Mouse (Mus musculus): ENCODE results near the gene Spg21. TPM values are rescaled to one million over a fixed set of nuclear protein-coding genes. Genes with fewer than 3 reads are reported as not detected.

Gene Spg21
- polyA plus RNA-seq, 2 experiments, result 6.9 to 28.0 TPM

DNA sequence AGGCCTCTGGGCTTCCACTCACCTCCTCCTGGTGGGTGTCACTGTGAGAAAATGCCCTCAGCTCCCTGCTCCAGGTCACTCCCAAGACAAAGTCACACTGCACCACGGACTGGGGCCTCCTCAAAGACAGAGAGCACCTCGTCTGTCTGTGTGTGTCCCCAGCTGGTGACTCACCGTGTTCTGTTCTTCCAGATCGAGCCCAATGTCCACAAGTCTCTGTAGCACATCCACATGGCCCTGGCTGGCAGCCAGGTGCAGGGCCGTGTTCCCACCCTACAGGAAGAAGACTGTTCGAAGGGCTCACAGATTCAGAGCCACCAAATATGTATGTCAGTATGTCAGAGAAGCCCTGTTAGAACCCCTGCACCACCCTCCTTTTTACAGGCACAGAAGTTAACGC is 47.7 kb downstream of the Spg21 start:
- H3K4me2 ChIP-seq (ENCODE audit: low read depth), result no peak overlapping the region
- H3K27ac ChIP-seq, result no peak overlapping the region
- WGBS (ENCODE audit: insufficient replicate concordance), result 52% methylated on average over 7 of the region's 7 CpGs
- H3K4me1 ChIP-seq (replicated peaks; ENCODE audit: control insufficient read depth in 2 of 2, insufficient read depth in 2 of 2, low read length in 1 of 2), result no peaks in the 10 kb centered on the region
- no peaks in the 10 kb centered on the region for H3K27me3 ChIP-seq (ENCODE audit: control insufficient read depth, insufficient read depth, low read length)
- H3K9ac ChIP-seq (replicated peaks), result no peak overlapping the region
- H3K36me3 ChIP-seq (replicated peaks; ENCODE audit: control insufficient read depth, insufficient read depth, low read depth), result no peaks in the 10 kb centered on the region
- H3K9me3 ChIP-seq (ENCODE audit: control insufficient read depth, low read length), result no peaks in the 10 kb centered on the region
- H3K4me3 ChIP-seq (ENCODE audit: insufficient read depth in 1 of 2, low read depth in 2 of 2, low read length in 2 of 2), result no peak overlapping the region
- no peak for TF ChIP-seq CTCF (IDR thresholded peaks at IDR 0.05; ENCODE audit: low read depth)
- no peak for TF ChIP-seq EP300 (IDR thresholded peaks at IDR 0.05; ENCODE audit: low read depth)
- ATAC-seq (ENCODE audit: insufficient read depth) (no peak), DNase-seq (ENCODE audit: low read depth in 3 of 3, low spot score in 3 of 3) (no peak)

DNA sequence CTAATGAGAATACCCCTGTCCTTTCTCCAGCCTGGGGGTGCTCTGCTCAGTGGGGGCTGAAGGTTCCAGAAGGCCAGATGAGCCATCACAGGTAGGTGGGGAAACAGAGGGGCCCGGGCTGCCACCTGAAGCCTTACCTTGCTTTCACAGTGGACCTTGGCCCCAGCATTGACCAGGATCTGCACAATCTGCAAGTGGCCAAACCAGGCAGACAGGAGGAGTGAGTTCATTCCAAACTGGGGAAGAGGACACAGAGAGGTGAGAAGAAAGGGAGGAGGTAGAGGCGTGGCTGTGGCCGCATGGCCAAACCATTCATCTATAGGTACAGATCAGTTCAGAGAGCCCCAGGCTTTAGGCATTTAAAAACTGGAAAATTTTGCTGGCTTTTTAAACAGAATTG is 51.8 kb downstream of the Spg21 start:
- Histone ChIP-seq H3K36me3 (replicated peaks; ENCODE audit: control insufficient read depth, insufficient read depth, low read depth) (no peaks in the 10 kb centered on the region), H3K4me1 (replicated peaks; ENCODE audit: control insufficient read depth in 2 of 2, insufficient read depth in 2 of 2, low read length in 1 of 2) (no peaks in the 10 kb centered on the region), H3K4me2 (ENCODE audit: low read depth) (no peak overlapping the region), H3K4me3 (ENCODE audit: insufficient read depth in 1 of 2, low read depth in 2 of 2, low read length in 2 of 2) (no peak overlapping the region), H3K9ac (replicated peaks) (no peak overlapping the region), H3K9me3 (ENCODE audit: control insufficient read depth, low read length) (no peaks in the 10 kb centered on the region), H3K27ac (no peak overlapping the region), H3K27me3 (ENCODE audit: control insufficient read depth, insufficient read depth, low read length) (no peaks in the 10 kb centered on the region)
- TF ChIP-seq CTCF (IDR thresholded peaks at IDR 0.05; ENCODE audit: low read depth), result no peak
- no peak for TF ChIP-seq EP300 (IDR thresholded peaks at IDR 0.05; ENCODE audit: low read depth)
- DNase-seq (ENCODE audit: low read depth in 3 of 3, low spot score in 3 of 3) (no peak), ATAC-seq (ENCODE audit: insufficient read depth) (no peak)
- 61% methylated on average over 3 of the region's 3 CpGs for WGBS (ENCODE audit: insufficient replicate concordance)

DNA sequence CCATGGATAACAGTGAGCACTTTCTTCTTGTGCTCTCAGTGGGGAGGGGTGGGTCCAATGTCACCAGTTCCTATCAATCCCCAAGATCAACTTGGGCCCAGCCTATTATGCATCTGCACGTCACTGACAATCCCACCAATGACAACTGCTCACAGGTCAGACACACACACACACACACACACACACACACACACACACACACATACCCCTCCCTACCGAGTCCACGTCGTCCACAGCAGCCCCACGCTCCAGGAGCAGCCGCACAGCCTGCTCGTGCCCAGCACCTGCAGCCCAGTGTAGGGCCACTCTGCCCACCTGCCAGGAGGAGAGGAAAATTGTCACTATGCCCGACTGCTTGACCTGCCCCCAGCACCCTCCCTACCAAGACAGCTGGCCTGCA is 53.7 kb downstream of the Spg21 start:
- Histone ChIP-seq H3K27ac (no peak overlapping the region), H3K36me3 (replicated peaks; ENCODE audit: control insufficient read depth, insufficient read depth, low read depth) (no peaks in the 10 kb centered on the region), H3K4me3 (ENCODE audit: insufficient read depth in 1 of 2, low read depth in 2 of 2, low read length in 2 of 2) (no peak overlapping the region), H3K4me2 (ENCODE audit: low read depth) (no peak overlapping the region), H3K27me3 (ENCODE audit: control insufficient read depth, insufficient read depth, low read length) (no peaks in the 10 kb centered on the region), H3K9ac (replicated peaks) (no peak overlapping the region), H3K4me1 (replicated peaks; ENCODE audit: control insufficient read depth in 2 of 2, insufficient read depth in 2 of 2, low read length in 1 of 2) (no peaks in the 10 kb centered on the region), H3K9me3 (ENCODE audit: control insufficient read depth, low read length) (no peaks in the 10 kb centered on the region)
- DNase-seq (ENCODE audit: low read depth in 3 of 3, low spot score in 3 of 3), result no peak
- TF ChIP-seq CTCF (IDR thresholded peaks at IDR 0.05; ENCODE audit: low read depth), result no peak
- no peak for TF ChIP-seq EP300 (IDR thresholded peaks at IDR 0.05; ENCODE audit: low read depth)
- ATAC-seq (ENCODE audit: insufficient read depth), result no peak
- 52% methylated on average over 8 of the region's 8 CpGs for WGBS (ENCODE audit: insufficient replicate concordance)

DNA sequence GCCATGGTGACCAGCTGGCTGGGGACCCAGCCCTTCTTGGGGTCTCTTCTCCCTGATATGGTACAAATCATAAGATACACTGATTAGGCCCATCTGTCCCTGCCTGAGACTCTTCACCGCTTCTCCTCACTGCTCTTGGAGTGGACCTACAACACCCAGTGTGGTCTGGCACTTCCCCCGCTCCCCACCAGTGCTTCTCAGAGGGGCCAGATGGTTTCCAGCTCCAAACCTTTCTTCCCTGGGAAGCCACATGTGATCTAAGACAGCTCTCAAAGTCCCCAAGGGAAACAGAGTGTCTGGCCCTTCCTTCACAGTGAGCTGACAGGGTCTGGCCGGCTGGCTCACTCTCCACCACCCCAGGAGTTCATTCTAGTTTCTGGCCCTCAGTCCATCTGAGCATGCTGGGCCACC is 54.1 kb downstream of the Spg21 start:
- Histone ChIP-seq H3K9ac (replicated peaks) (no peak overlapping the region), H3K4me3 (ENCODE audit: insufficient read depth in 1 of 2, low read depth in 2 of 2, low read length in 2 of 2) (no peak overlapping the region), H3K4me1 (replicated peaks; ENCODE audit: control insufficient read depth in 2 of 2, insufficient read depth in 2 of 2, low read length in 1 of 2) (no peaks in the 10 kb centered on the region), H3K4me2 (ENCODE audit: low read depth) (no peak overlapping the region), H3K27ac (no peak overlapping the region), H3K36me3 (replicated peaks; ENCODE audit: control insufficient read depth, insufficient read depth, low read depth) (no peaks in the 10 kb centered on the region), H3K9me3 (ENCODE audit: control insufficient read depth, low read length) (no peaks in the 10 kb centered on the region), H3K27me3 (ENCODE audit: control insufficient read depth, insufficient read depth, low read length) (no peaks in the 10 kb centered on the region)
- WGBS (ENCODE audit: insufficient replicate concordance), result 58% methylated on average over 3 of the region's 3 CpGs
- DNase-seq (ENCODE audit: low read depth in 3 of 3, low spot score in 3 of 3) (no peak), ATAC-seq (ENCODE audit: insufficient read depth) (no peak)
- TF ChIP-seq EP300 (IDR thresholded peaks at IDR 0.05; ENCODE audit: low read depth) (no peak), CTCF (IDR thresholded peaks at IDR 0.05; ENCODE audit: low read depth) (no peak)

DNA sequence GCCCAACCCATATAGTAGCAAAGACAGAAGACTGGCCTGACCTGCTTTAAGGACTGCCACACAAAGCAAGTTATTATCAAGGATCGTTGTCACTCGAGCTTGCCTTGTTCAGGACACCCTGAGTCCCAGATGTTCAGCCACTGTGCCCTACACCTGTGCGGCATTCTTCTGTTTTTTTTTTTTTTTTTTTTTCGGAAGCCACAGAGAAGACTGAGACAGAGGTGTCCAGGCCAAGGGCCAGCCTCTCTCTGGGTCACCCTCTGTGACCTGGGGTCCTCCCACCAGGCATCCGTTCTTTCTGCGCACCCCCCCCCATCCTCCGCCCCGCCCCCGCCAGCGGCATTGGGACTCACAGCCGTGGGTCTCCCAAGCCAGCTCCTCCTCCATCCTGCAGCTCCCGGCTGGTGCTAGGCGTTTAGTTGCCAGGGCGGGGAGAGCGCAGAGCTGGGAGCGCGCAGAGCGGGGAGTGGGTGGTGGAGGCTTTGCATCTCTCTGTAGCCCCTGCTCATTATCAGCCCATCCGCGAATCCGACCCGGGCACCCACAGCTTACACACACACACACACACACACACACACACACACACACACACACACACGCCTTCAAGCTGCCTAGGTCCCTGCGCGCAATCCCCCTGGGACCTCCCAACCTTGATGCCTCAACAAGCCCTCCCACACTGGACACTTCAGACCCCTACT is 59.2 kb downstream of the Spg21 start, which contains the start of gene Ankdd1a:
Gene Ankdd1a, minus strand, starts transcription at position 387 of the 698 bp plus-strand sequence.
- TF ChIP-seq EP300 (IDR thresholded peaks at IDR 0.05; ENCODE audit: low read depth), result no peak
- no peak for TF ChIP-seq CTCF (IDR thresholded peaks at IDR 0.05; ENCODE audit: low read depth)

More for the DNA sequence above, 59.2 kb downstream of the Spg21 start, which contains the start of gene Ankdd1a:
- no peak within 1 kb of the TSS for H3K9ac ChIP-seq (replicated peaks)
- DNase-seq (ENCODE audit: low read depth in 3 of 3, low spot score in 3 of 3) (no peak), ATAC-seq (ENCODE audit: insufficient read depth) (no peak)
- no peaks in the 10 kb centered on the region for H3K9me3 ChIP-seq (ENCODE audit: control insufficient read depth, low read length)
- H3K27ac ChIP-seq, result no peak within 1 kb of the TSS
- H3K4me3 ChIP-seq (ENCODE audit: insufficient read depth in 1 of 2, low read depth in 2 of 2, low read length in 2 of 2), result no peak within 1 kb of the TSS
- H3K27me3 ChIP-seq (ENCODE audit: control insufficient read depth, insufficient read depth, low read length), result peaks cover 6% of the 10 kb centered on the region
- no peak within 1 kb of the TSS for H3K4me2 ChIP-seq (ENCODE audit: low read depth)
- 26% methylated on average over 25 of the region's 25 CpGs for WGBS (ENCODE audit: insufficient replicate concordance)
- peaks cover 2 to 3% of the 10 kb centered on the region in 2 experiments; a peak in 3 of 4 replicates for H3K4me1 ChIP-seq (replicated peaks; ENCODE audit: control insufficient read depth in 2 of 2, insufficient read depth in 2 of 2, low read length in 1 of 2)
- no peaks in the 10 kb centered on the region for H3K36me3 ChIP-seq (replicated peaks; ENCODE audit: control insufficient read depth, insufficient read depth, low read depth)

Data from liver, embryonic 14.5 days (tissue).